8 mouse cellular contexts compared by ENCODE assay signal in genomic region chr10:111166057-111166841, GRCm38 (mm10). TPM values are rescaled to one million over a fixed set of nuclear protein-coding genes. Genes with fewer than 3 reads are reported as not detected.
A peak's percentile ranks its signal among the peaks of the same experiment; 100 is the strongest.
DNase-seq lines count a peak whose midpoint lies in the region; ATAC-seq and TF ChIP-seq lines count a peak whose summit lies in the region.

No protein-coding gene starts in this region.

- no peaks in the 10 kb centered on the region for H3K27me3 ChIP-seq in heart, embryonic 11.5 days (ENCODE audit: control insufficient read depth, insufficient read depth, low read length)
- H3K27me3 ChIP-seq in heart, embryonic 16.5 days (ENCODE audit: control insufficient read depth, insufficient read depth, low read length), result no peaks in the 10 kb centered on the region
- no peaks in the 10 kb centered on the region for H3K27me3 ChIP-seq in liver, embryonic 16.5 days (ENCODE audit: control insufficient read depth, insufficient read depth, low read depth, low read length)

- peaks cover 23% of the 10 kb centered on the region for H3K4me1 ChIP-seq in heart, embryonic 11.5 days (ENCODE audit: control insufficient read depth, insufficient read depth, low read length)
- H3K4me1 ChIP-seq in ES-E14 (ENCODE audit: control insufficient read depth in 2 of 2, insufficient read depth in 2 of 2, low read length in 2 of 2, poor library complexity in 1 of 2), result peaks cover 1 to 4% of the 10 kb centered on the region in 2 experiments; a peak in 2 of 4 replicates
- peaks cover 44% of the 10 kb centered on the region for H3K4me1 ChIP-seq in heart, embryonic 16.5 days (ENCODE audit: control insufficient read depth, insufficient read depth, low read length)
- peaks cover 58% of the 10 kb centered on the region for H3K4me1 ChIP-seq in liver, embryonic 16.5 days (ENCODE audit: control insufficient read depth, low read depth, low read length)

- H3K9ac ChIP-seq in heart, embryonic 11.5 days (ENCODE audit: low read depth, low read length), result peak overlapping the region; percentile 29
- no peak overlapping the region for H3K9ac ChIP-seq in ES-E14 (ENCODE audit: insufficient read depth, low read depth, low read length, poor library complexity, severe bottlenecking)
- peak overlapping the region; percentile 90 for H3K9ac ChIP-seq in heart, embryonic 16.5 days (ENCODE audit: low read length)
- H3K9ac ChIP-seq in liver, embryonic 16.5 days (ENCODE audit: low read depth, low read length), result peak overlapping the region; percentile 100

- peak overlapping the region; percentile 98 for H3K4me3 ChIP-seq in heart, embryonic 11.5 days (ENCODE audit: low read depth, low read length)
- peak overlapping the region; percentile 96 to 97; a peak in 3 of 4 replicates for H3K4me3 ChIP-seq in ES-E14 (ENCODE audit: insufficient read depth in 1 of 2, low read depth in 1 of 2, low read length in 2 of 2, poor library complexity in 1 of 2, severe bottlenecking in 1 of 2)
- H3K4me3 ChIP-seq in heart, embryonic 16.5 days (ENCODE audit: low read length), result peak overlapping the region; percentile 75
- H3K4me3 ChIP-seq in liver, embryonic 16.5 days (ENCODE audit: low read depth, low read length), result peak overlapping the region; percentile 99

- no peak for DNase-seq in heart, postnatal 10 days
- DNase-seq in ES-E14 (ENCODE audit: low read depth, low spot score), result no peak
- DNase-seq in ovary, postnatal 10 days (ENCODE audit: low spot score), result no peak
- no peak for DNase-seq in spleen, postnatal 36 days (ENCODE audit: low spot score in 2 of 2)

- 61% methylated on average over 4 of the region's 4 CpGs for WGBS in heart, embryonic 11.5 days (ENCODE audit: insufficient replicate concordance)
- 41% methylated on average over 4 of the region's 4 CpGs for WGBS in heart, embryonic 16.5 days
- WGBS in liver, embryonic 16.5 days (ENCODE audit: insufficient replicate concordance), result 35% methylated on average over 4 of the region's 4 CpGs

- no peaks in the 10 kb centered on the region for H3K9me3 ChIP-seq in heart, embryonic 11.5 days (replicated peaks; ENCODE audit: control insufficient read depth, low read length)
- H3K9me3 ChIP-seq in ES-E14 (ENCODE audit: control insufficient read depth, insufficient read depth, low read depth, low read length), result no peaks in the 10 kb centered on the region
- H3K9me3 ChIP-seq in heart, embryonic 16.5 days (replicated peaks; ENCODE audit: control insufficient read depth, low read length), result no peaks in the 10 kb centered on the region
- H3K9me3 ChIP-seq in liver, embryonic 16.5 days (replicated peaks; ENCODE audit: control insufficient read depth, low read length), result no peaks in the 10 kb centered on the region

- no peak overlapping the region for H3K27ac ChIP-seq in heart, embryonic 11.5 days (ENCODE audit: low read depth, low read length)
- H3K27ac ChIP-seq in ES-E14 (ENCODE audit: insufficient read depth, low read depth, low read length, poor library complexity, severe bottlenecking), result no peak overlapping the region
- peak overlapping the region; percentile 97 for H3K27ac ChIP-seq in heart, embryonic 16.5 days (ENCODE audit: low read length)
- H3K27ac ChIP-seq in liver, embryonic 16.5 days (ENCODE audit: low read length), result peak overlapping the region; percentile 97

- H3K4me2 ChIP-seq in heart, embryonic 11.5 days, result peak overlapping the region; percentile 71
- H3K4me2 ChIP-seq in heart, embryonic 16.5 days (ENCODE audit: low read depth, low read length), result peak overlapping the region; percentile 52
- peak overlapping the region; percentile 55 for H3K4me2 ChIP-seq in liver, embryonic 16.5 days (ENCODE audit: low read depth, low read length)

- intact Hi-C loops in heart, postnatal 10 days (cut with DNase I), result no loop called here

- no peaks in the 10 kb centered on the region for H3K36me3 ChIP-seq in heart, embryonic 11.5 days (ENCODE audit: control insufficient read depth, insufficient read depth, low read length)
- H3K36me3 ChIP-seq in ES-E14 (ENCODE audit: control insufficient read depth, insufficient read depth, low read length, poor library complexity, severe bottlenecking), result no peaks in the 10 kb centered on the region
- H3K36me3 ChIP-seq in heart, embryonic 16.5 days (ENCODE audit: control insufficient read depth, insufficient read depth), result no peaks in the 10 kb centered on the region
- no peaks in the 10 kb centered on the region for H3K36me3 ChIP-seq in liver, embryonic 16.5 days (ENCODE audit: control insufficient read depth, insufficient read depth)

- ATAC-seq in heart, embryonic 11.5 days (replicated peaks; ENCODE audit: insufficient number of reproducible peaks, low FRiP score, low TSS enrichment), result no peak
- no peak for ATAC-seq in heart, embryonic 16.5 days (replicated peaks; ENCODE audit: extremely low read depth, insufficient read depth, low FRiP score)
- no peak for ATAC-seq in liver, embryonic 16.5 days (ENCODE audit: low read depth)
- no peak for ATAC-seq in granulocyte monocyte progenitor cell, adult 5-6 weeks (replicated peaks; ENCODE audit: poor library complexity, severe bottlenecking)

- in situ Hi-C loops in ES-E14 (cut with MboI; ENCODE audit: low sequenced_read_pairs in 2 of 2, unreplicated experiment in 2 of 2), result no loop called here

TF ChIP-seq in ES-E14, 5 proteins besides CTCF, POLR2A, EP300 and RAD21:
- TF ChIP-seq ZNF384 (IDR thresholded peaks at IDR 0.05; ENCODE audit: low read depth, low read length) (no peak), MAFK (IDR thresholded peaks at IDR 0.05; ENCODE audit: insufficient read depth, low read depth, low read length) (no peak), CHD2 (IDR thresholded peaks at IDR 0.05; ENCODE audit: low read depth, low read length) (no peak), ZC3H11A (IDR thresholded peaks at IDR 0.05; ENCODE audit: borderline replicate concordance, low read depth, low read length) (no peak), HCFC1 (IDR thresholded peaks at IDR 0.05; ENCODE audit: borderline replicate concordance, insufficient read depth, low read length) (no peak)

RNA-seq across cellular contexts. Expression of gene Osbpl8, which starts 1.7 kb away (rescaled TPM):
- 20.5 and 21.1 TPM in 2 replicates for polyA plus RNA-seq in heart, embryonic 11.5 days (2014; fragmentation: Nextera tagmentation; extraction: Ambion mirVana)
- 10 to 100 TPM; 82.1 to 88.1 TPM for total RNA-seq in heart, postnatal 10 days (2021)
- total RNA-seq in ES-E14 (2012; rRNA removed), result 18.6 and 20.7 TPM in 2 replicates
- 28.8 and 30.2 TPM in 2 replicates for polyA plus RNA-seq in heart, embryonic 16.5 days (2015; fragmentation: Nextera tagmentation; extraction: Ambion mirVana)
- polyA plus RNA-seq in liver, embryonic 16.5 days (2015; fragmentation: Nextera tagmentation; extraction: Ambion mirVana), result 8.2 and 9.0 TPM in 2 replicates
- total RNA-seq in granulocyte monocyte progenitor cell, adult 5-6 weeks (2014; fragmentation: Nextera tagmentation), result 60.6 and 67.4 TPM in 2 replicates
- 90.3 and 112 TPM in 2 replicates for total RNA-seq in granulocyte monocyte progenitor cell, adult 5-6 weeks (2017)

Comparison
In these comparisons a context has a peak if more than half of its experiments do, and no peak if none do; other contexts are left out.
1. H3K27ac ChIP-seq: peak in heart, embryonic 16.5 days (single experiment) and liver, embryonic 16.5 days (single experiment); none in heart, embryonic 11.5 days (single experiment) and ES-E14 (single experiment).
2. Peak in every context shown above with its lines, with median percentiles within 50 percentile points of each other: H3K4me2 ChIP-seq and H3K4me3 ChIP-seq.